Mouse (Mus musculus) gastrocnemius, postnatal 36 days (tissue): ENCODE results near the gene Tlr13. TPM values are rescaled to one million over a fixed set of nuclear protein-coding genes. Genes with fewer than 3 reads are reported as not detected.
A peak's percentile ranks its signal among the peaks of the same experiment; 100 is the strongest.

Experiments used
- DNase-seq, 2 experiments: peaks; one replicate each; pipeline ENCODE4 v3.0.0; 2022
- intact Hi-C: fragments of 180-260 bp; cut with DNase I; formaldehyde crosslinking; loops from one replicate; pipeline ENCODE4 v1.15.1; 2025
- long read RNA-seq, 2 experiments: library from polyadenylated mRNA; stranded (forward); transcript quantifications; one replicate each; pipeline ENCODE4 v2.0.0; 2021
- total RNA-seq, 2 experiments: library from RNA; stranded (reverse); gene quantifications; 2 replicates each; pipeline ENCODE4 v1.2.3; 2021

Gene Tlr13
- total RNA-seq = under 1 TPM; 0.23 to 0.44 TPM
- long read RNA-seq, experiment 1 = 0 reads
- long read RNA-seq, experiment 2 = 0 reads

GRCm38 (mm10) chrX:106142936-106143335, at the start of gene Tlr13:
Gene Tlr13 (plus strand): TSS chrX:106143204.
- no peak for DNase-seq
- intact Hi-C loops = no loop called here

GRCm38 (mm10) chrX:106105464-106105863, 37.5 kb upstream of the Tlr13 start:
- intact Hi-C loops = no loop called here
- peak; percentile 20 to 22 for DNase-seq

- intact Hi-C loops = no loop called here
- no peak for DNase-seq
Measured at GRCm38 (mm10) chrX:106113881-106114280, 29.1 kb upstream of the Tlr13 start.

GRCm38 (mm10) chrX:106114674-106115073, 28.3 kb upstream of the Tlr13 start:
- no peak for DNase-seq
- intact Hi-C loops = no loop called here

DNA sequence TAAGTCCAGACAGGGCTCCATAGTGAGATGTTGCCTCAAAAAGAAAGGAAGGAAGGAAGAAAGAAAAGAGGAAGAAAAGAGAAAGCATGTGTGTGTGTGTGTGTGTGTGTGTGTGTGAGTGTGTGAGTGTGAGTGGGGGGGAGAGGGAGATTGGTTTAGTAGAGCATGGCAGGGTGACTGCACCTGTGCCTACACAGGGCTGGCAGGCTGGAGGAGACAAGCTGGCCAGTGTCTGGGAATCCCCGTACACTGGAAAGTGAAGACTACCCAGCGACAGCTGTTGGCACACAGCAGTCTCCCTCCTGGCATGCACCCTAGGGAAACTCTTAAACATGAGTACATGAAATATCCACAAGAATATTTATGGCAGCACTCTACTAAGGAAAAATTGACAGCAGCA, 20.2 kb upstream of the Tlr13 start:
- intact Hi-C loops = loop anchor here (10.0 kb wide), 1 partner anchor 52 kb away; no protein-coding TSS in a partner anchor

DNA sequence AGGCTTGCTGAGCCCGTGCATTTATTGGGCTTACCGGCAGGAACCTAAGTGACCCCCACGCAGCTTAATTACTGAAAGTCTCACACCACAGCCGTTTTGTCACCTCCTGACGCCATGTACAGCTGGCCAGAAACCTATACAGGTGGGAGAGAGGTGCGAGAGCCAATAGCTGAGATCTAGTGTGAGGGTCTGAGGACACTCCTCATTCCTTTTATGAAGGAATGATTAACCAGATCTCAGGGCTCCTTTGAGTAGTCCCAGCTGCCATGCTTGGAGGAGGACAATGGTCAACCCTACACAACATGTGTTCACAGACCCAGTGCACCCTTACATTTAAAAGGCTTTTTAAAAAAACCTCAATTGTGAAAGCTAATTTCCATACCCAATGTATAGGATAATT, 14.7 kb upstream of the Tlr13 start:
- intact Hi-C loops = loop anchor here (10.0 kb wide), 1 partner anchor 47 kb away; no protein-coding TSS in a partner anchor
- DNase-seq = no peak

More for the DNA sequence above, 20.2 kb upstream of the Tlr13 start:
- no peak for DNase-seq

GRCm38 (mm10) chrX:106129877-106130276, 13.1 kb upstream of the Tlr13 start:
- no peak for DNase-seq
- intact Hi-C loops = loop anchor here (10.0 kb wide), 1 partner anchor 45 kb away; no protein-coding TSS in a partner anchor

GRCm38 (mm10) chrX:106134916-106135315, 8.1 kb upstream of the Tlr13 start:
- no peak for DNase-seq
- intact Hi-C loops = no loop called here

DNA sequence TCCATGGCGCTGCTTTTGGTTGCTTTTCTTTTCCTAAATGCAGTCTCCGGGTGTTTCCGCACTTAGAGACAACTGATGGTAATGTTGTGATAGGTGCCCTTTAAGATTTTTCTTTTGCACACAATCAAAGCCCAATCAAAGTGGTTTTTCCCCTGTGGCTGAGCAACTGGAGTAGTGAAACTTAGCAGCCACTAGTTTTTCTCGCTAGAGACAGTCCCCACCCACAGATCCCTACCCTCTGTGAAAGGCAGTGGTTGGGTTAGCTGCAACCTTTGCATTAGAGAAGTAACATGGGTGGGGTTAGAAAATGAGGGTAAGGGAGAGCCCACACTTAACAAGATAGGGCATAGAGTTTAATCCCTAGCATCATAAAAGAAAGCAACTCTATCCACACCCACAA, 7.5 kb upstream of the Tlr13 start:
- no peak for DNase-seq
- intact Hi-C loops = no loop called here

- intact Hi-C loops = no loop called here
- DNase-seq = no peak
Measured at GRCm38 (mm10) chrX:106135916-106136575, 7.0 kb upstream of the Tlr13 start.

- intact Hi-C loops = no loop called here
Measured at GRCm38 (mm10) chrX:106139309-106140070, 3.5 kb upstream of the Tlr13 start.

GRCm38 (mm10) chrX:106148185-106148584, 5.2 kb downstream of the Tlr13 start:
- no peak for DNase-seq
- intact Hi-C loops = no loop called here

More at GRCm38 (mm10) chrX:106139309-106140070, 3.5 kb upstream of the Tlr13 start:
- DNase-seq = no peak

DNA sequence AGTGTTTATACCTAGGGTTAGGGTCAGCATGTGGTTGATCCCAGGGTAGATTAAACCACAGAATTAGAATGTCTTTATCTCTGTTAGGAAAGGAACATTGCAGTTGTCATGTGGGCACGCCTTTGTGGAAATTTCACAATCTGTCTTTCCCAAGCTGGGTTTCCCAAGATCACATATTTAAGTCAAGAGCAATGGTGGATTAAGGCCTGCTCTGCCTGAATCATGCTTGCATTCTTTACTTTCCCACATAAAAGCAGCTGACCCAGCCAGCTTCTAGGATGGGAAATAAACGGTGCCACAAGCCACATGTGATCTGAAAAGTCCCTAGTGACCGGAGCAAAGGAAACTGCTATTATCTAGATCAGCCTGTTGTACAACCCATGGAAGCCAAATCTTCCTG, 6.5 kb downstream of the Tlr13 start:
- no peak for DNase-seq
- intact Hi-C loops = no loop called here

DNA sequence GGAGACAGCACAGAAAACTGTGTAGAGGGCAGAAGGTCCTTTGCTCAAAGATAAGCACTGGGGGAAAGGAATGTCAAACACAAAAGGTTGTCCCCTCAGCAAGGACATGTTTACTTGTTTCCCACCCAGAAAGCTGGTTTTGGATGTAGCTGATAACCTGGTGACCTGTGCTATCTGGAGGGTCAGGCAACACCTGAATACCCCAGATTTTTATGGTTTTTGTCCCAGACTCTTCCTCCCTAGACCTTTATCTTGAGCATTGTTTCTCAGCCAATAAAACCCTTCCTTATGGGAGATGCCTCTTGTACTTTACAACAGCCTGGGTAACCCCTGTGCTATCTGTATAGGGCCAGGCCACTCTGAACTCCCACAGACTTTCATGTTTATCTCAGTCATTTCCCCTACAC, 11.2 kb downstream of the Tlr13 start:
- intact Hi-C loops = no loop called here
- no peak for DNase-seq

GRCm38 (mm10) chrX:106155892-106156291, 12.9 kb downstream of the Tlr13 start:
- intact Hi-C loops = no loop called here

DNA sequence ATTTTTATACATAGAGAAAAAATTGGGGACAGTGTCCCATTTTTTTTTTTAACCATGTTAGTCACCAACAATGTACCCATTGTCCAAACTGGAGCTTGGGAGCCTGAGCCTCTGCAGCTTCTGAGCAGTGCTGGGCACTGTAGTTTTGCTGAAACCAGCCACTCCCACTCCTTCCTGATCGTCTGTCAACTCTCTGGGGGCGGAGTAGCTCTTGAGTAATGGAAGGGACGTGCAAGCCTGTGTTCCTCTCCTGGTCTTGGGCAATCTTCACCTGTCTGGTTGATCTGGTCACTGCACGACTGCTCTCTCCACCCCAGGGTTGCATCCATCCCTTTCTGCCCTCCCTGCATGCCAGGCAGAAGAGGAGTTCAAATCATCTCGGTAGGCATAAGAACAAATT, 21.0 kb downstream of the Tlr13 start:
- intact Hi-C loops = no loop called here
- DNase-seq = no peak

More at GRCm38 (mm10) chrX:106155892-106156291, 12.9 kb downstream of the Tlr13 start:
- DNase-seq = no peak

- intact Hi-C loops = no loop called here
- DNase-seq = no peak
Measured at GRCm38 (mm10) chrX:106164555-106164954, 21.6 kb downstream of the Tlr13 start.

DNA sequence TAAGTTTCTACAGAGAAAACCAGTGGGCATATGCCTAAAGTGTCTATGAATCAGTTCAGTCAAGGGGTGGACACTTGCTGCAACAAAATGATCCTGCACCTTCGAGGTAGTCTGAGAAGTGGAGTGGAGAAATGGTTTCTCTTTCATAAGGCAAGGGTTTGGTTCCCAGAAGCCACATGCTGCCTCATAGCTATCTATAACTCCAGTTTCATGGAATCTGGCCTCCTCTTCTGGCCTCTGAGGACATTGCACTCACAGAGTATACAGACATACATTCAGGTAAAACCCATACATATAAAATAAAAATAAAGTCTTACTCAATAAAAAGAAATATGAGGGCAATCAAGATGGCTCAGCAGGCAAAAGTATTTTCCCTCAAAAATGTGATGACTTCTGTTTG, 22.1 kb downstream of the Tlr13 start:
- intact Hi-C loops = no loop called here

DNA sequence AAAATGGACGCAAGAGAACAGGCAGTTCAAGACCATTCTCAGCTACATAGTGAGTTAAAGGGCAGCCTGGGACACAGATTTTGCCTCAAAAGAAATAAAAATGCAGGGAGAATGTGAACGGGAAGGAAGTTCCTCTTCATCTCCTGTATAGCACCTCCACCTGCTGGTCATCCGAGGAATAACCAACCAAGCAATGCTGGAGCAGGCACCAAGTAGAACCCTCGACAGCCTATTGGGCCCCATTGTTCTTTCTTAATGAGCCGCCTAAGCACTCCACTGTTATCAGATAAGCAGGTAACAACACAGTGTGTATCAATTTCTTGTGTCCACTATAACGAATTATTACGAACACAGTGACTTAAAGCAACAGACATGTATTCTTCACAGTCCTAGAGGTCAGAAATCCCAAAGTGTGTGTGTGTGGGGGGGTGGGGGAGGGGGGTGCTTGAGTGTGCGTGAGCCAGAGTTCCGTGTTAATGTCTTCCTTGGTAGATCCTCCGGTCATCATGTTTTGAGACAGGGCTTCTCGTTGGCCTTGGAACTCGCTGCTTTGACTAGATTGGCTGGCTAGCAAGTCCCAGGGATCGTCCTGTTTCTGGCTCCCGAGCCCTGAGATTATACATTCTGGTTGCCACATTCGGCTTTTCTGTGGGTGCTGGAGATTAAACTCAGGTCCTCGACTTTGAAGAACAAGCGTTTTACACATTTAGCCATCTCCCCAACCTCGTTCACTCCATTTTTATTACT, 28.3 kb downstream of the Tlr13 start:
- DNase-seq = peak; percentile 29 to 30
- intact Hi-C loops = loop anchor here (5.0 to 10.0 kb wide), 3 partner anchors 46 to 321 kb away; partner anchors contain the start of gene Atp7a

More for the DNA sequence above, 22.1 kb downstream of the Tlr13 start:
- DNase-seq = no peak

GRCm38 (mm10) chrX:106171853-106172154, 28.8 kb downstream of the Tlr13 start:
- DNase-seq = no peak
- intact Hi-C loops = loop anchor here (5.0 to 10.0 kb wide), 3 partner anchors 47 to 320 kb away; partner anchors contain the start of gene Atp7a

- intact Hi-C loops = loop anchor here (10.0 kb wide), 1 partner anchor 52 kb away; no protein-coding TSS in a partner anchor
- no peak for DNase-seq
Measured at GRCm38 (mm10) chrX:106176331-106176730, 33.3 kb downstream of the Tlr13 start.
